ENCODE assay signal across 18 mouse cellular contexts in genomic region chr1:36299126-36299525, GRCm38 (mm10). TPM values are rescaled to one million over a fixed set of nuclear protein-coding genes. Genes with fewer than 3 reads are reported as not detected.
DNase-seq lines count a peak whose midpoint lies in the region; ATAC-seq lines count a peak whose summit lies in the region.
"Had no signal": no experiment of that assay in that cellular context is flagged by ENCODE, and none has a peak within 500 bp of the region (broad histone marks: within the 10 kb centered on the region; RNA-seq: fewer than 3 reads in every experiment).

No protein-coding gene starts in this region.

- H3K27me3 ChIP-seq in limb, embryonic 13.5 days: peaks cover 55% of the 10 kb centered on the region
- peaks cover 68% of the 10 kb centered on the region for H3K27me3 ChIP-seq in limb, embryonic 10.5 days (ENCODE audit: low read depth, poor library complexity, severe bottlenecking)
- H3K27me3 ChIP-seq: forebrain, embryonic 15.5 days had no signal

- H3K36me3 ChIP-seq in limb, embryonic 13.5 days: no peaks in the 10 kb centered on the region
- H3K36me3 ChIP-seq in limb, embryonic 10.5 days: no peaks in the 10 kb centered on the region
- H3K36me3 ChIP-seq: embryonic facial prominence, embryonic 10.5 days; embryonic facial prominence, embryonic 12.5 days; forebrain, embryonic 15.5 days had no signal

- WGBS in limb, embryonic 13.5 days: 27% methylated on average over 13 of the region's 13 CpGs
- 31% methylated on average over 13 of the region's 13 CpGs for WGBS in limb, embryonic 10.5 days

- peak; percentile 2 for DNase-seq in adrenal gland, postnatal 14 days
- no peak for DNase-seq in adrenal gland, postnatal 4 days (ENCODE audit: low spot score in 2 of 2)
- DNase-seq in limb, embryonic 10.5 days (ENCODE audit: low spot score): no peak
- DNase-seq in A20 (ENCODE audit: low read depth, low spot score): peak; percentile 72
- DNase-seq in induced T-regulatory cell, adult 2 months (ENCODE audit: low read depth): peak; percentile 46
- DNase-seq: adrenal gland, adult 2 months; adrenal gland, postnatal 10 days; adrenal gland, postnatal 36 days; cerebellum, adult 11 months; cerebellum, adult 18-20 months; cerebellum, postnatal 10 days; forebrain, postnatal 0 days had no signal

- H3K4me1 ChIP-seq in limb, embryonic 13.5 days: peaks cover 9% of the 10 kb centered on the region; the same call in 1 of the 2 replicates
- H3K4me1 ChIP-seq in limb, embryonic 10.5 days: peaks cover 7% of the 10 kb centered on the region

- H3K4me2 ChIP-seq in limb, embryonic 13.5 days (replicated peaks): no peak overlapping the region
- H3K4me2 ChIP-seq: embryonic facial prominence, embryonic 12.5 days; forebrain, embryonic 13.5 days; forebrain, embryonic 15.5 days had no signal

- no peak overlapping the region for H3K4me3 ChIP-seq in limb, embryonic 13.5 days
- no peak overlapping the region for H3K4me3 ChIP-seq in limb, embryonic 10.5 days
- H3K4me3 ChIP-seq: embryonic facial prominence, embryonic 10.5 days; embryonic facial prominence, embryonic 12.5 days; forebrain, embryonic 13.5 days; forebrain, embryonic 15.5 days had no signal

- no peaks in the 10 kb centered on the region for H3K9me3 ChIP-seq in limb, embryonic 13.5 days
- H3K9me3 ChIP-seq in limb, embryonic 10.5 days (replicated peaks): no peaks in the 10 kb centered on the region
- H3K9me3 ChIP-seq: embryonic facial prominence, embryonic 10.5 days; embryonic facial prominence, embryonic 12.5 days; forebrain, embryonic 13.5 days; forebrain, embryonic 15.5 days had no signal

- ATAC-seq in limb, embryonic 13.5 days (ENCODE audit: low FRiP score, low read depth): no peak
- no peak for ATAC-seq in CD4-positive, CD25-positive, alpha-beta regulatory T cell, adult 4 months
- ATAC-seq: forebrain, embryonic 13.5 days; forebrain, embryonic 15.5 days; forebrain, postnatal 0 days had no signal

- no peak overlapping the region for H3K27ac ChIP-seq in limb, embryonic 13.5 days
- H3K27ac ChIP-seq in limb, embryonic 10.5 days: no peak overlapping the region
- H3K27ac ChIP-seq: embryonic facial prominence, embryonic 10.5 days; embryonic facial prominence, embryonic 12.5 days; forebrain, embryonic 13.5 days; forebrain, embryonic 15.5 days had no signal

- H3K9ac ChIP-seq in limb, embryonic 13.5 days: 0 out of 2 replicates have a peak overlapping the region, but pooled peaks have one; percentile 13
- H3K9ac ChIP-seq: embryonic facial prominence, embryonic 12.5 days; forebrain, embryonic 13.5 days; forebrain, embryonic 15.5 days; forebrain, postnatal 0 days had no signal

RNA-seq across cellular contexts. Expression of gene Arid5a, which starts 8.4 kb away (rescaled TPM):
- total RNA-seq in adrenal gland, postnatal 14 days (2021): 6.0 and 10.6 TPM in 2 replicates
- 1 to 10 TPM; 6.0 to 8.4 TPM for total RNA-seq in adrenal gland, postnatal 4 days (2021)
- 6.7 and 9.2 TPM in 2 replicates for polyA plus RNA-seq in limb, embryonic 13.5 days (2015; fragmentation: Nextera tagmentation; extraction: Ambion mirVana)
- 2.8 and 4.2 TPM in 2 replicates for polyA plus RNA-seq in limb, embryonic 10.5 days (2016; fragmentation: Nextera tagmentation; extraction: Ambion mirVana)
- polyA plus RNA-seq in CD4-positive, CD25-positive, alpha-beta regulatory T cell, adult 4 months (2017; shearing (Covaris generic)): 100 to 1,000 TPM in 1 of 2 experiments, 10 to 100 TPM in 1; 92.4 to 160 TPM

RNA-seq across cellular contexts. Expression of gene Neurl3, which starts 24.6 kb away (rescaled TPM):
- total RNA-seq in adrenal gland, postnatal 14 days (2021): 4.0 and 5.8 TPM in 2 replicates
- 10 to 100 TPM in 1 of 2 experiments, 1 to 10 TPM in 1; 8.0 to 10.4 TPM for total RNA-seq in adrenal gland, postnatal 4 days (2021)
- polyA plus RNA-seq in limb, embryonic 13.5 days (2015; fragmentation: Nextera tagmentation; extraction: Ambion mirVana): 0.83 and 2.0 TPM in 2 replicates
- polyA plus RNA-seq in limb, embryonic 10.5 days (2016; fragmentation: Nextera tagmentation; extraction: Ambion mirVana): 0.45 and 1.0 TPM in 2 replicates
- 100 to 1,000 TPM in 1 of 2 experiments, 10 to 100 TPM in 1; 62.4 to 137 TPM for polyA plus RNA-seq in CD4-positive, CD25-positive, alpha-beta regulatory T cell, adult 4 months (2017; shearing (Covaris generic))

RNA-seq across cellular contexts. Expression of gene Uggt1, which starts 54.6 kb away (rescaled TPM):
- 42.8 and 45.7 TPM in 2 replicates for total RNA-seq in adrenal gland, postnatal 14 days (2021)
- total RNA-seq in adrenal gland, postnatal 4 days (2021): 10 to 100 TPM; 53.6 to 61.0 TPM
- polyA plus RNA-seq in limb, embryonic 13.5 days (2015; fragmentation: Nextera tagmentation; extraction: Ambion mirVana): 52.4 and 54.6 TPM in 2 replicates
- polyA plus RNA-seq in limb, embryonic 10.5 days (2016; fragmentation: Nextera tagmentation; extraction: Ambion mirVana): 54.1 and 55.2 TPM in 2 replicates
- 10 to 100 TPM; 22.7 to 26.5 TPM for polyA plus RNA-seq in CD4-positive, CD25-positive, alpha-beta regulatory T cell, adult 4 months (2017; shearing (Covaris generic))

Comparison
In these comparisons a context has a peak if more than half of its experiments do, and no peak if none do; other contexts are left out.
1. DNase-seq: peak in adrenal gland, postnatal 14 days (single experiment), A20 (single experiment) and induced T-regulatory cell, adult 2 months (single experiment); none in adrenal gland, postnatal 4 days (0 of 2) and limb, embryonic 10.5 days (single experiment).
2. RNA of gene Neurl3, which starts 24.6 kb away (polyA plus RNA-seq): 62.4 to 137 TPM in CD4-positive, CD25-positive, alpha-beta regulatory T cell, adult 4 months; 0.83 to 2.0 TPM in limb, embryonic 13.5 days and 0.45 to 1.0 TPM in limb, embryonic 10.5 days; every median in the first group is over 10 times any median in the second.